Mouse (Mus musculus) myocyte (in vitro differentiated cells): ENCODE results near the gene Ints14. TPM values are rescaled to one million over a fixed set of nuclear protein-coding genes. Genes with fewer than 3 reads are reported as not detected.
A peak's percentile ranks its signal among the peaks of the same experiment; 100 is the strongest.

Source experiments
- H3K27me3 ChIP-seq: one replicate; pipeline ENCODE4 v1.6.1; 2011; ENCODE audit not compliant: control insufficient read depth, insufficient read depth, insufficient read length
- H3K36me3 ChIP-seq: one replicate; pipeline ENCODE4 v1.6.1; 2011; ENCODE audit not compliant: control insufficient read depth, insufficient read depth
- H3K4me2 ChIP-seq: one replicate; pipeline ENCODE4 v1.6.1; 2011; ENCODE audit warnings: low read depth, control low read depth
- H3K4me3 ChIP-seq: one replicate; pipeline ENCODE4 v1.5.1; 2011; ENCODE audit warnings: mild to moderate bottlenecking, control low read depth, moderate library complexity
- H3K79me2 ChIP-seq: one replicate; pipeline ENCODE4 v1.6.1; 2011; ENCODE audit not compliant: control insufficient read depth, insufficient read depth
- H3ac ChIP-seq: one replicate; pipeline ENCODE4 v1.6.1; 2011; ENCODE audit not compliant: control insufficient read depth, insufficient read length
- CEBPB ChIP-seq: IDR thresholded peaks from 2 replicates; pipeline ENCODE4 v1.6.1; 2011; ENCODE audit warnings: mild to moderate bottlenecking, moderate library complexity; ENCODE audit not compliant: poor library complexity, insufficient read depth, severe bottlenecking
- E2F4 ChIP-seq: IDR thresholded peaks from one replicate; pipeline ENCODE4 v1.6.1; 2011; ENCODE audit warnings: mild to moderate bottlenecking, control low read depth, moderate library complexity; ENCODE audit not compliant: insufficient read depth
- MAX ChIP-seq: IDR thresholded peaks from one replicate; pipeline ENCODE4 v1.6.1; 2011; ENCODE audit warnings: low read depth, mild to moderate bottlenecking, control low read depth
- MYOD1 ChIP-seq, 3 experiments: IDR thresholded peaks; one replicate each; pipeline ENCODE4 v1.6.1; 2011; ENCODE audit warnings: control low read depth in 2 of 3, low read depth in 2 of 3, mild to moderate bottlenecking in 2 of 3, moderate library complexity in 1 of 3; ENCODE audit not compliant: insufficient read length in 2 of 3, control insufficient read depth in 1 of 3
- MYOG ChIP-seq, 3 experiments: IDR thresholded peaks; one replicate each; pipeline ENCODE4 v1.6.1; 2011; ENCODE audit warnings: control low read depth in 2 of 3, low read depth in 2 of 3, mild to moderate bottlenecking in 2 of 3; ENCODE audit not compliant: insufficient read length in 2 of 3, control insufficient read depth in 1 of 3, insufficient read depth in 1 of 3
- POLR2A ChIP-seq: IDR thresholded peaks from one replicate; pipeline ENCODE4 v1.6.1; 2011; ENCODE audit warnings: low read depth, mild to moderate bottlenecking, control low read depth, moderate library complexity; ENCODE audit not compliant: insufficient read length
- POLR2AphosphoS2 ChIP-seq: IDR thresholded peaks from one replicate; pipeline ENCODE4 v1.6.1; 2011; ENCODE audit warnings: low read depth, control low read depth; ENCODE audit not compliant: insufficient read length
- REST ChIP-seq: IDR thresholded peaks from one replicate; pipeline ENCODE4 v1.6.1; 2011; ENCODE audit warnings: mild to moderate bottlenecking, control low read depth, moderate library complexity; ENCODE audit not compliant: insufficient read depth, insufficient read length
- SRF ChIP-seq: IDR thresholded peaks from one replicate; pipeline ENCODE4 v1.6.1; 2011; ENCODE audit warnings: low read depth; ENCODE audit not compliant: control insufficient read depth, insufficient read length
- TCF12 ChIP-seq: IDR thresholded peaks from one replicate; pipeline ENCODE4 v1.6.1; 2011; ENCODE audit warnings: mild to moderate bottlenecking, control low read depth; ENCODE audit not compliant: poor library complexity, insufficient read depth, severe bottlenecking
- TCF3 ChIP-seq: IDR thresholded peaks from one replicate; pipeline ENCODE4 v1.6.1; 2011; ENCODE audit warnings: low read depth, control low read depth; ENCODE audit not compliant: insufficient read length
- USF1 ChIP-seq: IDR thresholded peaks from one replicate; pipeline ENCODE4 v1.6.1; 2011; ENCODE audit warnings: low read depth, mild to moderate bottlenecking, control low read depth, moderate library complexity
- polyA plus RNA-seq: library from polyadenylated mRNA; unstranded; fragments of >200 nt; fragmentation: generic; extraction: Trizol; gene quantifications from one replicate; pipeline ENCODE4 v1.2.1, GENCODE M21; 2012; ENCODE audit warnings: missing spikeins

The Ints14 gene
- polyA plus RNA-seq, 1 experiment, result 19.4 TPM

DNA sequence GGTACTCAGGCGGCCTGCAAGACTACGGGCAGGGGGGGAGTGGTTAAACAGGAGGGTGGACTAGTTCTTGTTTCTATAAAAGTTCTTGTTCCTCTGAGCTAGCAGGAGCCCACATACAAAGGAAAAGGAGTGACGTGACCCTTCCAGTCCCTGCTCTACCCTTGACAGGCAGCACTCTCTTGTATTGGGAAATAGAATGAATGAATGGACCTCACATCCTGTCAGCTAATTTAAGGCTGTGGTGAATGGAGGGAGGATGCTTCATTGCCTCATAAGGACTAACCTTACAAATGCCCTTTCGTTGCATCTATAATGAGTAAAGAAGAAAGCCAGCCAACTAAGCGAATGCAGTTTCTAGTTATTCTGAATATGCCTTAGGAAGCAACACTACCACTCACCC is 34.9 kb upstream of the Ints14 start:
- Histone ChIP-seq H3K36me3 (no peaks in the 10 kb centered on the region), H3K79me2 (no peaks in the 10 kb centered on the region), H3K27me3 (peaks cover 7% of the 10 kb centered on the region), H3K4me3 (no peak overlapping the region), H3K4me2 (no peak overlapping the region), H3ac (no peak overlapping the region)
- no peak for TF ChIP-seq POLR2A
- TF ChIP-seq SRF, result no peak
- TF ChIP-seq POLR2AphosphoS2, result no peak
- TF ChIP-seq CEBPB, result no peak
- TF ChIP-seq MYOD1 (IDR thresholded peaks at IDR 0.05; ENCODE audit: control insufficient read depth in 1 of 3, insufficient read length in 2 of 3, low read depth in 2 of 3), result no peak
- TF ChIP-seq MYOG (IDR thresholded peaks at IDR 0.05; ENCODE audit: control insufficient read depth in 1 of 3, insufficient read depth in 1 of 3, insufficient read length in 2 of 3, low read depth in 2 of 3), result no peak
- TF ChIP-seq TCF3, result no peak
- TF ChIP-seq E2F4, result no peak
- TF ChIP-seq USF1, result no peak
- no peak for TF ChIP-seq MAX
- TF ChIP-seq TCF12, result no peak
- no peak for TF ChIP-seq REST

DNA sequence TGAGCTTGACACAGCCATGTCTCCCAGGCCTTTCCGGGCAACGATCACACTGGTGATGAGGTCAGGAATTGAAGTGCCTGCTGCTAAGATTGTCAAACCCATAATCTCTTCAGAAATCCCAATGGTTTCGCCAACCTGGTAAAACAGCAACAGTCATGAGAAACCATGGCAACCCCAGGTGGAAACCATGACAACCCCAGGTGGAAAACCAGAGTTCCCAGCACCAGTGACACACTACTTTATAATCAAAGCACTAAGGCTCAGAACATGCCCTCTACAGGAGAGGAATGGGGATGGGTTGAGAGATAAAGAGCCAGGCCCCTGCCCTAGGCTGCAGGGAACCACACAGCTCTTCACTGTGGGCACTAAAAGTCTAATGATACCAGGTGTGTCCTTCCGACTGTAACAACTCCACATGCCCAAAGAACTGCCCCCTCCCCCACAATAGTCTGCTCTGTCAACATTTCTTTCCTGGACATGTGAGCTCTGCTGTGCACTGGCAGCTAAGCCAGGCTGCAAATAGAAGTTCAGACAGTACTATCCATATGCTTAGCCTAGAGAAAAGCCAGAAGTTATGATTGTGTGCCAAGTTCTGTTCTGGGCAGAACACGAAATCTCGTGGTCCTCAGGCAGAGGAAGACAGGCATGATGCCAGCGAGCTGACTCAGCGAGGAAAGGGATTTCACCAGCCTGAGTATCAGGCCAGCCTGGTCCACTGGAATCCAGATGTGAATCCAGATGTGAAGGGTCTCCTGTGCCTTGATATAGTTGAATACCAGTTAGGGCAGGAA is 34.3 kb upstream of the Ints14 start:
- H3K4me3 ChIP-seq, result no peak overlapping the region
- H3K4me2 ChIP-seq, result peak overlapping the region; percentile 8
- peaks cover 7% of the 10 kb centered on the region for H3K27me3 ChIP-seq
- no peak for TF ChIP-seq REST
- no peak for TF ChIP-seq TCF12
- no peak for TF ChIP-seq MYOD1 (IDR thresholded peaks at IDR 0.05; ENCODE audit: control insufficient read depth in 1 of 3, insufficient read length in 2 of 3, low read depth in 2 of 3)
- TF ChIP-seq POLR2AphosphoS2, result peak; percentile 51
- TF ChIP-seq CEBPB, result no peak
- no peak for TF ChIP-seq POLR2A
- no peak for TF ChIP-seq E2F4
- TF ChIP-seq MYOG (IDR thresholded peaks at IDR 0.05; ENCODE audit: control insufficient read depth in 1 of 3, insufficient read depth in 1 of 3, insufficient read length in 2 of 3, low read depth in 2 of 3), result no peak
- no peak for TF ChIP-seq TCF3
- no peak overlapping the region for H3ac ChIP-seq
- no peaks in the 10 kb centered on the region for H3K36me3 ChIP-seq
- no peaks in the 10 kb centered on the region for H3K79me2 ChIP-seq

DNA sequence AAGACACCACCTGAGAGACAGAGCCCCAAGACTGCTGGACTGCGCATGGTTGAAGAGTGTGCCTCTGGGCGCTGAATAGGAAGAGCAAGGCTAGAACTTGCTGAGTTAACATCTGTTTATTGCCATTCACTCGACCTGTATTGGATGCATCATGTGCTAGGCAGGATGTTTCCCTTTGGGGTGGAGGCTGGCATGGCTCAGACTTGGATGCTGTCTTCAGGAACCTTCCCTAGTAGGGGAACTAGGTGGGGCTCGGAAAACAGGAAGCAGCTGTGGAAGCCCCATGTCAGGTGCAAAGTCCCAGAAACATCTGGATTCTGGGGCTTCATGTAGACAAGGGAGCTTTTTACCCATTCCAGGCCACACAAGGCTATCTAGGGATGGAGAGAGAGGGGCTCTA is 30.4 kb upstream of the Ints14 start:
- H3ac ChIP-seq, result no peak overlapping the region
- TF ChIP-seq TCF3 (no peak), POLR2A (no peak), SRF (no peak), MYOD1 (IDR thresholded peaks at IDR 0.05; ENCODE audit: control insufficient read depth in 1 of 3, insufficient read length in 2 of 3, low read depth in 2 of 3) (no peak), MAX (no peak), POLR2AphosphoS2 (no peak), MYOG (IDR thresholded peaks at IDR 0.05; ENCODE audit: control insufficient read depth in 1 of 3, insufficient read depth in 1 of 3, insufficient read length in 2 of 3, low read depth in 2 of 3) (no peak), REST (no peak), E2F4 (no peak), CEBPB (no peak), USF1 (no peak), TCF12 (no peak)
- peaks cover 19% of the 10 kb centered on the region for H3K27me3 ChIP-seq
- H3K4me2 ChIP-seq, result no peak overlapping the region
- no peaks in the 10 kb centered on the region for H3K79me2 ChIP-seq
- no peak overlapping the region for H3K4me3 ChIP-seq
- no peaks in the 10 kb centered on the region for H3K36me3 ChIP-seq

DNA sequence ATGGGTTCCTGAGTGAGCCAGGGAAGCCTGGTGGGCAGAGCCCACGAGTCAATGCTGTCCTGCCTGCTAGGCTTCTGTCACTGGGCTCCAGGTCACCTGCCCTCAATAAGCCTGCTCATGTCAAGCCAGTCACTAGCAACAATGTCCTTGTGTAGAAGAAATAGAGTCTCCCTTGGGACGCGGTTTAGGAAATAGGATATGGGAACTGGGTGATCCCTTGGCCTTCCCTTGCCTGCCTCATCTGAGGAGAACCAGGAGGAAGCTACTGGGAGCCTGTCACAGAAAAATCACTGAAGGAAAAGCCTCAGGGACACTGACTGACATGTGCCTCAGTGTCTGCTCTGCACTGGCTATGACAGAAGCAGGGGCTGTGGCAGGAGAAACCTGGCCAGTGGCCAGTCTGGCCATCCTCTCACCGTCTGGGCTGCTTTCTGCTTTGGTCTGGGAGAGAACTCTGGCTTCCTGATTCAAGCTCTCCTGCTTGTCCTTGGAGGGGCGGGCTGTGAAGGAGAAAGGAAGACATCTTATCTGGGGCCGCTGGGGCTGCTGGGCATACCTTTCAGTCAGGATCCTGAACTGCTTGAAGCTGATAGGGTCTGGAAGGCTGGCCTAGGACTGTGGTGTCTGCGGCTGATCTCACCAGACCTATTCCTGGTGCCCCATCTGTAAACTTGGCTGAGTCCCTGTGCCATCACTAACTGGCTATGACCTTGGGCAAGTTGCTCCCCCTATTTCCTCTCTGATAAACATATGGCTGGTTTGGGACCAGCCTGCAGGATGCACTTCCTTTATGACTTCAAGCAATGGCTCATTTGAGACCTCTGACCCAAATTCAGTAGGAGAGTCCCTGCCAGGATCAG is 28.7 kb upstream of the Ints14 start:
- H3K4me2 ChIP-seq, result no peak overlapping the region
- no peak overlapping the region for H3ac ChIP-seq

More for the DNA sequence above, 28.7 kb upstream of the Ints14 start:
- H3K36me3 ChIP-seq, result no peaks in the 10 kb centered on the region
- H3K4me3 ChIP-seq, result no peak overlapping the region
- no peak for TF ChIP-seq REST
- no peak for TF ChIP-seq POLR2A
- TF ChIP-seq SRF, result no peak
- TF ChIP-seq TCF12, result no peak
- TF ChIP-seq E2F4, result no peak
- no peak for TF ChIP-seq USF1
- no peak for TF ChIP-seq MYOD1 (IDR thresholded peaks at IDR 0.05; ENCODE audit: control insufficient read depth in 1 of 3, insufficient read length in 2 of 3, low read depth in 2 of 3)
- no peak for TF ChIP-seq POLR2AphosphoS2
- no peaks in the 10 kb centered on the region for H3K79me2 ChIP-seq
- peaks cover 19% of the 10 kb centered on the region for H3K27me3 ChIP-seq
